Mouse (Mus musculus): ENCODE measurements around the gene Lrba.

DNA sequence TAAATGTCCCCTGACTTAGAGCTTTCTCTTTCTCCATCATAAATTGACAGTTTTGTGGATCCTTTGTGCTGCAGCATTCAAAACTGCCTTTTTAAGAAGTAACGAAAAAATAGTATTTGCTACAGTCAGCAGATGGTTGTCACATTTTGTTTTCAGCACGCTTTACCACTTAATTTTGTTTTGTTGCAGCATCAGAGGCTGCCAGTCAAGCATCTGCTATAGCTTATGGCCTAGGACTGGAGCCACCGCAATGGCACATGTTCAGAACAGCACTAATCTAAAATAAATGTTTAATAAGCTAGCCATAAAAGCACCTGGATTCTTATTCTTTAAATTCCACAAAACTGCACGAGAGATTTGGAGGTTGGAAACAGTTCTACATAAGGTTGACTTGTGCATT is 520.9 kb downstream of the Lrba start:
- TF ChIP-seq CTCF (IDR thresholded peaks at IDR 0.05) (no peak), POLR2A (IDR thresholded peaks at IDR 0.05; ENCODE audit: insufficient read depth, low read depth, low read length) (no peak), EP300 (IDR thresholded peaks at IDR 0.05; ENCODE audit: insufficient read depth, low read depth, low read length) (no peak)
